Mouse (Mus musculus): ENCODE results near the gene Dgkz. TPM values are rescaled to one million over a fixed set of nuclear protein-coding genes. Genes with fewer than 3 reads are reported as not detected.

Dgkz gene
- polyA plus RNA-seq, 1 experiment from 2014 or later = 39.1 TPM

DNA sequence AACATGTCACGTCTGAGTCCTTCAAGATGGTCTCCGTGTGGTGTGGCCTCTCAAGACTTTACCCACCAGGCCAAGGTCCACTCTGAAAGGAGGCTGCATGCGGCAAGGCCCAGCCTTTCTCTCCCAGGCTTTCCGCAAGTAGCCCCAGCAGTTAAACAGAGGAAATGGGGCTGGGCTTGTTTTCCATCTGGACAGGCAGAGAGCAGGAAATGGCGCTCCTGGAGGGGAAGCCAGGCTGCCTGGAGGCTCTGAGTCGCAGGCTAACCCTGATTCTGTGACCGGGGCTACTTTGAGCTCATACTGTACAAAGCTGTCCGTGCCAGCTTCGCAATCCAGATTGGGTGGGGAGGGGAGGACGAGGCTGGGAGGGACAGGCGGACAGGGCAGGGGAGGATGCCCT lies 7.7 kb downstream of the Dgkz start:
- 53% methylated on average over 11 of the region's 11 CpGs for WGBS
- H3K4me2 ChIP-seq (replicated peaks) = no peak overlapping the region
- peaks cover 15% of the 10 kb centered on the region; the same call in 1 of the 2 replicates for H3K27me3 ChIP-seq
- H3K9me3 ChIP-seq = no peaks in the 10 kb centered on the region
- no peak for ATAC-seq (ENCODE audit: insufficient number of reproducible peaks, insufficient read depth, low FRiP score, low TSS enrichment)
- H3K4me3 ChIP-seq = no peak overlapping the region
- 0 out of 2 replicates have a peak overlapping the region, but pooled peaks have one; percentile 12 for H3K27ac ChIP-seq
- H3K9ac ChIP-seq = no peak overlapping the region
- H3K36me3 ChIP-seq = no peaks in the 10 kb centered on the region
- peaks cover 28% of the 10 kb centered on the region for H3K4me1 ChIP-seq

GRCm38 (mm10) chr2:91966367-91966766 lies 9.3 kb downstream of the Dgkz start:
- H3K4me1 ChIP-seq = peaks cover 31% of the 10 kb centered on the region
- ATAC-seq (ENCODE audit: insufficient number of reproducible peaks, insufficient read depth, low FRiP score, low TSS enrichment) = no peak
- WGBS = 85% methylated on average over 5 of the region's 5 CpGs

GRCm38 (mm10) chr2:91965417-91965816 lies 10.2 kb downstream of the Dgkz start:
- Histone ChIP-seq H3K9ac (0 out of 2 replicates have a peak overlapping the region, but pooled peaks have one; percentile 11), H3K27me3 (peaks cover 6% of the 10 kb centered on the region; the same call in 1 of the 2 replicates), H3K36me3 (no peaks in the 10 kb centered on the region), H3K9me3 (no peaks in the 10 kb centered on the region), H3K27ac (no peak overlapping the region; the same call in 1 of the 2 replicates), H3K4me3 (peak overlapping the region; percentile 17), H3K4me1 (peaks cover 26% of the 10 kb centered on the region), H3K4me2 (replicated peaks) (peak overlapping the region; percentile 33)
- ATAC-seq (ENCODE audit: insufficient number of reproducible peaks, insufficient read depth, low FRiP score, low TSS enrichment) = no peak
- 13% methylated on average over 20 of the region's 20 CpGs for WGBS

More at GRCm38 (mm10) chr2:91966367-91966766, 9.3 kb downstream of the Dgkz start:
- no peak overlapping the region for H3K4me2 ChIP-seq (replicated peaks)
- peaks cover 11% of the 10 kb centered on the region; the same call in 1 of the 2 replicates for H3K27me3 ChIP-seq
- H3K27ac ChIP-seq = no peak overlapping the region
- no peak overlapping the region for H3K9ac ChIP-seq
- H3K36me3 ChIP-seq = no peaks in the 10 kb centered on the region
- no peak overlapping the region for H3K4me3 ChIP-seq
- no peaks in the 10 kb centered on the region for H3K9me3 ChIP-seq

DNA sequence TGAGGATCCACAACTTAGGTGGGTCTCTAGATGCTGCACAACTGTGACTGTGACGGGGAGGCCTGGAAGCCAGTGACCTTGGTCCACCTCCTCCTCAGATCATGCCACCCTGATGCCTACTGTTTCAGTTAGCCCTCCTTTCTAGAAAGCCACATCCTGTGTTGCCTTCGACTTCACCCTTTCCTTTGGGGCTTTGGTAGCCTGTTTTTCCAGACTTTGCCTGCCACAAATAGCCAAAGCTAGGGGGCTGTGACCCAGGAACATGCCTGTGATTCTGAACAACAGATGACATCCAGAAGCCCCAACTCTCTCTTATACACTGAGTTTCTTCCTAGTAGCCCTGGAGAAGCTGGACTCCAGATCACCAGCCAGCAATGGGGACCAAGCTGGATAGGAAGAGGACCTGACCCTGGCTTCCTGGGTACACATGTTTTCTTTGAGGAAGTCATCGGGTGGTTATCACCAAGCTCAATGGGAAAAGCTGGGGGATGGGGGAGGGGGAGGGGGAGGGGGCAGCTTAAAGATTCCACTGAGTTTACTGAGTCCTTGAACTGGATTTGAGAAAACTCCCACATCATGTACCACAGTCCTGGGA lies 11.0 kb downstream of the Dgkz start:
- Histone ChIP-seq H3K36me3 (no peaks in the 10 kb centered on the region), H3K4me1 (peaks cover 28% of the 10 kb centered on the region), H3K27me3 (0 out of 2 replicates have a peak, but pooled peaks cover 3% of the 10 kb centered on the region), H3K9ac (no peak overlapping the region), H3K27ac (no peak overlapping the region; the same call in 1 of the 2 replicates), H3K4me2 (replicated peaks) (peak overlapping the region; percentile 33), H3K4me3 (peak overlapping the region; percentile 17), H3K9me3 (no peaks in the 10 kb centered on the region)
- no peak for ATAC-seq (ENCODE audit: insufficient number of reproducible peaks, insufficient read depth, low FRiP score, low TSS enrichment)
- WGBS = 64% methylated on average over 3 of the region's 3 CpGs

DNA sequence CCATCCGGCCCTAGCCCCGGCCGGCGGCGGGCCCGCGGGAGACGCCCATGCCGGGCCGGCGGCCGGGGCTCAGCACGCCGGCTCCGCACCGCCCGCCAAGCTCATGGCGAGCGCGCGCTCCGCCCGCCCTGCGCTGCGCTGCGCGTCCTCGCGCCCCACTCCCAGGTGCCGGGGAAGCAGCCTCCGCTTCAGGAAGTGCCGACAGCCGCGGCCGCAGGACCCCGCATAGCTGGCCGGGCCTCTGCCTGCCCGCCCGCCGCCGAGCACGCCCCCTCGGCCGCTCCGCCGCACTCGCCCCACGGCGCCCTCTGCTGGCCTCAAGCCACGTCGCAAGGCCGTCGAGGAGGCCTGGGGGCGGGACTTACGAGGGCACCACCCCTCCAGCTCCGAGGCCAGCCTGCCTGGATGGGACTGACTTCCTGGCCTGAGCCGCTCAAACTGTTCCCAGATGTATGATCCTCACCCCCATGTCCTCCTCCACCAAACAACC lies 12.2 kb downstream of the Dgkz start:
- Histone ChIP-seq H3K27ac (peak overlapping the region; percentile 80), H3K4me3 (peak overlapping the region; percentile 88), H3K9me3 (no peaks in the 10 kb centered on the region), H3K4me1 (peaks cover 35% of the 10 kb centered on the region), H3K27me3 (0 out of 2 replicates have a peak, but pooled peaks cover 3% of the 10 kb centered on the region), H3K4me2 (replicated peaks) (peak overlapping the region; percentile 93), H3K9ac (peak overlapping the region; percentile 92), H3K36me3 (no peaks in the 10 kb centered on the region)
- under 1% methylated on average over 43 of the region's 57 CpGs for WGBS
- peak; percentile 93 for ATAC-seq (ENCODE audit: insufficient number of reproducible peaks, insufficient read depth, low FRiP score, low TSS enrichment)

- Histone ChIP-seq H3K9ac (peak overlapping the region; percentile 92), H3K27me3 (0 out of 2 replicates have a peak, but pooled peaks cover 3% of the 10 kb centered on the region), H3K4me3 (peak overlapping the region; percentile 88), H3K4me2 (replicated peaks) (peak overlapping the region; percentile 93), H3K27ac (peak overlapping the region; percentile 80), H3K9me3 (no peaks in the 10 kb centered on the region), H3K4me1 (peaks cover 37% of the 10 kb centered on the region), H3K36me3 (no peaks in the 10 kb centered on the region)
- peak; percentile 13 for ATAC-seq (ENCODE audit: insufficient number of reproducible peaks, insufficient read depth, low FRiP score, low TSS enrichment)
- 1% methylated on average over 39 of the region's 39 CpGs for WGBS
Observed at GRCm38 (mm10) chr2:91962864-91963401, 12.7 kb downstream of the Dgkz start.

GRCm38 (mm10) chr2:91961901-91962761 lies 13.5 kb downstream of the Dgkz start:
- peak overlapping the region; percentile 92 for H3K9ac ChIP-seq
- H3K4me1 ChIP-seq = peaks cover 43% of the 10 kb centered on the region
- H3K4me2 ChIP-seq (replicated peaks) = peak overlapping the region; percentile 93
- H3K27ac ChIP-seq = no peak overlapping the region
- WGBS = 53% methylated on average over 4 of the region's 4 CpGs
- H3K36me3 ChIP-seq = no peaks in the 10 kb centered on the region
- no peak for ATAC-seq (ENCODE audit: insufficient number of reproducible peaks, insufficient read depth, low FRiP score, low TSS enrichment)
- peak overlapping the region; percentile 88 for H3K4me3 ChIP-seq
- no peaks in the 10 kb centered on the region for H3K9me3 ChIP-seq
- H3K27me3 ChIP-seq = 0 out of 2 replicates have a peak, but pooled peaks cover 3% of the 10 kb centered on the region

GRCm38 (mm10) chr2:91960459-91960858 lies 15.2 kb downstream of the Dgkz start:
- no peak for ATAC-seq (ENCODE audit: insufficient number of reproducible peaks, insufficient read depth, low FRiP score, low TSS enrichment)
- Histone ChIP-seq H3K27me3 (0 out of 2 replicates have a peak, but pooled peaks cover 3% of the 10 kb centered on the region), H3K36me3 (no peaks in the 10 kb centered on the region), H3K4me1 (peaks cover 46% of the 10 kb centered on the region), H3K27ac (no peak overlapping the region), H3K4me2 (replicated peaks) (no peak overlapping the region), H3K4me3 (no peak overlapping the region), H3K9me3 (no peaks in the 10 kb centered on the region), H3K9ac (no peak overlapping the region)
- 93% methylated on average over 5 of the region's 5 CpGs for WGBS

DNA sequence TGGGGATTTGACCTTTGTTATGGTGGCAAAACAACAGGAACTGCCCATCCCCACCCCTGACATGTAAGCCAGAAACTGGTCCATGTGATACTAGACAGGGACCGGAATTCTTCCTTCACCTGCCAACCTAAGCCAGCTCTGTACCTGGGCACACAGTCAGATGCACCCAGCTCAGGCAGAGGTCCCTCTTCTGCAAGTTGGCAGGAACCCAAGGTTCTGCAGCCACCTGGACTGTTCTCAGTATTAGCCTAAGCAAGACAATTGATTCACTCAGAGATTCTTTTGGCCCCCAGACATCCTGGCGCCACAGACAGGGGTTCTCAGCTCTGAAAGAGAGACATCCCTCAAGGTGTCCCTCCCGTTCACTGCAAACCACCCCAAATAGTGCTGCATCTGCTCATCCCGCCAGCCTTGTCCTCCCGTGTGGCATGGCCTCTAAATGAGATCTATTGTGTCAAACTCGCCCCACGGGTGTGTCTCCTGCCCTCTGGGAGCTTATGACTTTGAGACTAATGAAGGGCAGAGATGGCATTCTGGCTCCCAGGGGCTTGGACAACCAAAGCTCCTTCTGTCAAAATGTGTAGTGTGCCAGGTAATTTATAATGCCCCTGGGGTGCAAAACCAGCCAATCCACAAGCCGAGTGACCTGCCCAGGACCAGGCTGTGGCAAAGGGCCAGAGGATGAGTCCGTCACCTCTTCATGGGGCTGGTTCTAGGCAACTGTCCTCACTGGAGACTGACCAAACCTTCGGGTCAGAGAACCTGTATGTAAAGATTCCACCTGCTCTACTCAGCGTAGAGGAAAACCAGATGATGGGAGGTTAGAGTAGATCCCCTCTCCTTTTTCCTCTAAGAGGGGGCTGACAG lies 15.9 kb downstream of the Dgkz start:
- 75% methylated on average over 11 of the region's 11 CpGs for WGBS
- H3K4me2 ChIP-seq (replicated peaks) = no peak overlapping the region
- peaks cover 41% of the 10 kb centered on the region for H3K4me1 ChIP-seq
- H3K36me3 ChIP-seq = no peaks in the 10 kb centered on the region
- H3K4me3 ChIP-seq = no peak overlapping the region
- no peaks in the 10 kb centered on the region for H3K9me3 ChIP-seq
- H3K27ac ChIP-seq = no peak overlapping the region
- no peak overlapping the region for H3K9ac ChIP-seq
- H3K27me3 ChIP-seq = 0 out of 2 replicates have a peak, but pooled peaks cover 3% of the 10 kb centered on the region
- no peak for ATAC-seq (ENCODE audit: insufficient number of reproducible peaks, insufficient read depth, low FRiP score, low TSS enrichment)

GRCm38 (mm10) chr2:91958701-91959457 lies 16.8 kb downstream of the Dgkz start:
- Histone ChIP-seq H3K9ac (no peak overlapping the region), H3K27me3 (no peaks in the 10 kb centered on the region), H3K4me1 (peaks cover 42% of the 10 kb centered on the region), H3K9me3 (no peaks in the 10 kb centered on the region), H3K36me3 (no peaks in the 10 kb centered on the region), H3K4me2 (replicated peaks) (no peak overlapping the region), H3K4me3 (no peak overlapping the region), H3K27ac (no peak overlapping the region)
- WGBS = 44% methylated on average over 10 of the region's 10 CpGs
- ATAC-seq (ENCODE audit: insufficient number of reproducible peaks, insufficient read depth, low FRiP score, low TSS enrichment) = no peak
